Mouse (Mus musculus): Measurements from ENCODE around the gene Mapk11.

The Mapk11 gene

GRCm38 (mm10) chr15:89149271-89150040 is at the start of gene Mapk11:
TSS of gene Mapk11 (minus strand) at chr15:89149628.
- peak; percentile 68 for DNase-seq

- no peak for DNase-seq
Observed at GRCm38 (mm10) chr15:89197056-89197455, 47.6 kb upstream of the Mapk11 start.

GRCm38 (mm10) chr15:89196313-89196706 is 46.9 kb upstream of the Mapk11 start, which contains the start of gene Dennd6b:
TSS of gene Dennd6b (minus strand) at chr15:89196496.
- peak; percentile 97 for DNase-seq

- DNase-seq: peak; percentile 94
Observed at GRCm38 (mm10) chr15:89195690-89196312, 46.4 kb upstream of the Mapk11 start.

- no peak for DNase-seq
Observed at GRCm38 (mm10) chr15:89195261-89195681, 45.8 kb upstream of the Mapk11 start.

GRCm38 (mm10) chr15:89184937-89185227 is 35.5 kb upstream of the Mapk11 start:
- no peak for DNase-seq

GRCm38 (mm10) chr15:89184141-89184936 is 34.9 kb upstream of the Mapk11 start:
- no peak for DNase-seq

- no peak for DNase-seq
Observed at GRCm38 (mm10) chr15:89182842-89183241, 33.4 kb upstream of the Mapk11 start.

- peak; percentile 61 for DNase-seq
Observed at GRCm38 (mm10) chr15:89182328-89182741, 32.9 kb upstream of the Mapk11 start.

- no peak for DNase-seq
Observed at GRCm38 (mm10) chr15:89181561-89182270, 32.3 kb upstream of the Mapk11 start.

- peak; percentile 91 for DNase-seq
Observed at GRCm38 (mm10) chr15:89180571-89181229, 31.3 kb upstream of the Mapk11 start, which contains the start of gene Plxnb2. TSS of gene Plxnb2 (minus strand) at chr15:89180788.

GRCm38 (mm10) chr15:89180081-89180541 is 30.7 kb upstream of the Mapk11 start:
- DNase-seq: no peak

GRCm38 (mm10) chr15:89179630-89179964 is 30.2 kb upstream of the Mapk11 start:
- DNase-seq: no peak

GRCm38 (mm10) chr15:89178954-89179629 is 29.7 kb upstream of the Mapk11 start:
- peak; percentile 93 for DNase-seq

- no peak for DNase-seq
Observed at GRCm38 (mm10) chr15:89178260-89178860, 28.9 kb upstream of the Mapk11 start.

- DNase-seq: no peak
Observed at GRCm38 (mm10) chr15:89177576-89178259, 28.3 kb upstream of the Mapk11 start.

GRCm38 (mm10) chr15:89177121-89177520 is 27.7 kb upstream of the Mapk11 start:
- DNase-seq: peak; percentile 93

GRCm38 (mm10) chr15:89175411-89176155 is 26.2 kb upstream of the Mapk11 start:
- no peak for DNase-seq

- no peak for DNase-seq
Observed at GRCm38 (mm10) chr15:89174889-89175339, 25.5 kb upstream of the Mapk11 start.

- DNase-seq: peak; percentile 89
Observed at GRCm38 (mm10) chr15:89173906-89174214, 24.4 kb upstream of the Mapk11 start.
